Mouse (Mus musculus) bone marrow macrophage, adult 2 months (primary cell): ENCODE results near the gene Kri1.

Experiments
- CTCF ChIP-seq: IDR thresholded peaks from 2 replicates; pipeline ENCODE4 v1.5.1; 2012; ENCODE audit warnings: low read depth, mild to moderate bottlenecking, low read length, moderate library complexity
- POLR2A ChIP-seq: IDR thresholded peaks from 2 replicates; pipeline ENCODE4 v1.6.1; 2012; ENCODE audit warnings: mild to moderate bottlenecking, low read depth, low read length, borderline replicate concordance

DNA sequence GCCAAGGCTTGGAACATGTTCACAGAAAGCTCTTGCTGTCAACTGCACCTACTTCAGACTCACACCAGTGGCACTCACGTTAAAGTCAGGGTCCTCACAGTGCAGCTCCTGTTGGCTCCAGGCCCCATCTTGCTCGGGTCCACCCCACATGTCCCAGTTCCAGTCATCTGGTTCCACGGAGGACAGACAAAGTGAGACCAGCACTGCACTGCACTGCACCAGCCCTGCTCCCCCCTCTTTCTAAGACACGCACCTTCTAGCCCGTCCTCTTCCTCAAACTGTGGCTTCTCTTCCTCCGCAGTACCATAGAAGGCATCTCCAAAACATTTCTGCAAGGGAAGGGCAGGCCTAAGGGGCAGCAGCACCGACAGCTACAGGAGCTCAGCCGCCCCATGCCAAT lies 11.5 kb downstream of the Kri1 start:
- TF ChIP-seq CTCF (no peak), POLR2A (no peak)
